Mouse (Mus musculus) WW6 (cell line): ENCODE measurements at regions not wholly inside any gene's neighbourhood (a gene's known extent, or its start where the extent isn't known, plus 50 kb on each side); places are given as distances from the start of the nearest gene placed in this dataset.

Experiments used
- DNase-seq: peaks from one replicate; pipeline ENCODE4 v3.0.0-alpha.2; 2013; ENCODE audit warnings: low read depth, low spot score

DNA sequence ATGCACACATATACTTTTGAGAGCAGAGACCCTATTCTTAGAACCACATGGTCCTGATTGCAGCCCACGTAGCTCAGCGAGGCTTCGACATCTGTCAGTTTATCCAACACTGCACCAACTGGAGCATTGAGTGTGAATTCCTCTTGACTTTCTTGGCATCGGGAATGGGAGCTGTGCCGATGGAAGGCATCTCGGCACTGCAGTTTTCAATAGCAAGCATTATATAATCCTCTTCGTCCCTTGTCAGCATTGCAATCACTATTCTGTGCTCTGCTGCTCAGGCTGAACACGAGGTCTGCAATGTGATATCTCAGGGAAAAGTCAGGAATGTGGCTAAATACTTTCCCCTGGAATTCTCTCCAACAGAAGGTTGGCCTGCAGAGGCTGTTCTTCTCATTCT, 224.6 kb downstream of the Lnpk start:
- no peak for DNase-seq

DNA sequence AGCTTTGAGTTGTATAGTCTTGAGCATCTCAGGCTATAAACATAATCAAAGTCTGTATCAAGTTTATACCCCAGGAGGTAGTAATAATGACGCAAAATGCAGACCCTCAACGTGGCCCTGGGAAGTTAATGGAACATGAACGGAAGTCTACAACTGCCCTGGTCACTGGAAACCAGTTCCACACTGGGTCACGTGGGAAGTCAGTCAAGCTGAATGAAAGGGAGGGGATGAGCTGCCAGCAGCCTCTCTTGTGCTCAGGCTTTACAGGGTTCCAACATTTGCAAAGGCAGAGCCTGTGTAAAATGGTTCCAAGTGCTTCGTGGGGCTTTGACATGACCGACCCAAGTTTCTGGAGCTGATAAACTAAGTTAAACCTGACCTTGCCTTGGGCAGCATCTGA, 229.4 kb downstream of the Lnpk start:
- no peak for DNase-seq

DNA sequence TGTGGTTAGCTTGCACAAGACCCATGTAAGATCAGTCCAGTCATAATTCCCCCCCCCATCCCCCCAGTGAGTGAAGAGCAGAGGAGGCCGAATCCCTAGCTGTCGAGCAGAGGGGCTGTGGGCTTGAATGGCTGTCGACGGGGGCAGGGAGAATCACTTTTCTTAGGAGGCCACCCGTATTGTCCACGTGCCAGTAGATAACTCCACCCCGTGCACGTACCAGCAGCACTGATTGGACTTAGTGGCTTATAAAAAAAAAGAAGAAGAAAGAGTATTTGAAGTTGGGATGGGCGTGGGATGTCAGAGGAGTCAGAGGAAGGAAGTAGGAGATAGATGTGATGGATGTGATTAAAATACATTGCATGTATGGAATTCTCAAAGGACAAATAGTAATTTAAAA, 272.9 kb downstream of the Lnpk start:
- no peak for DNase-seq

DNA sequence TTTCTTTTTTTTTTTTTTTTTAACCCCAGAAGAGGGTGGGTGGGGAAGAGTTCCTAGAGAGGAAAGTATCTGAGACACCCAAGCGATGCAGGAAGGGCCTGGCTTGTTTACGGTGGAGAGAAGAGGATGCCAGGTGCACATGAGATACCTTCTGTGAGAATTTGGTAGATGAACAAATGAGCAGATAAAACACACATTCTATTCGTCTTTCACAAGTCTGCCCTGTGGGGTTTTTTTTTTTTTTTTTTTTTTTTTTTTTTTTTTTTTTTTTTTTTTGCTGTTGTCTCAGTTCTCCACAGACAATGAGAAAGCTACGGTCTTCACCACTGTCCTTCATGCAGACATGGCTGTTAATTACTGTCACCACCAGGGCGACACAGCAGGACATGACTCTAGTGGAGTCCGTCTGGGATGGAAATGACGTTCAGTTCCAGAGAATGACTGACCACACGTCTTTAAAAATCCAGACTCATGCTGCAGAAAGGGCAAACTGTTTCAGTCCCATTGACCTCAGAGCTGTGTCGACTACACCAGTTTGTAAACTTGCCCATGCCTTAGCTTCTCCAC, 278.3 kb downstream of the Lnpk start:
- no peak for DNase-seq

DNA sequence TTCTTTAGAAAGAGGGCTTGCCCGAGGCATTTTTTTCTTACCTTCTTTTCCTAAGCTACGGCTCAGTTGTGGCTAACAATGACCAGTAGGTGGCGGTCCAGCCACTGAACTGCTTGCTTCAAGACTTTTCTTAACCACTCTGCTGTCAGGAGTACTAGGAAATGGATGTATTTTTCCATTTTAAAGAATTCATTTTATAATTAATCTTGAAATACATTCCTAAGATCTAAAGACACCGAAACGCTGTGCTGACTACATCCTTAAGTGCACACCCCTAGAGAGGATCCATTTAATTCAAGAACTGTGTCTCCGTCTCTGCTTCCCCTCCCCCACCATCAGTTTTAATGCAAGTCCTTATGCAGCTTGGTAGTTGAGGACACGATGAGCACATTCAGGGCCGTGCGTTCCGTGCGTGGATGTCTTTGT, 278.9 kb downstream of the Lnpk start:
- peak; percentile 22 for DNase-seq

DNA sequence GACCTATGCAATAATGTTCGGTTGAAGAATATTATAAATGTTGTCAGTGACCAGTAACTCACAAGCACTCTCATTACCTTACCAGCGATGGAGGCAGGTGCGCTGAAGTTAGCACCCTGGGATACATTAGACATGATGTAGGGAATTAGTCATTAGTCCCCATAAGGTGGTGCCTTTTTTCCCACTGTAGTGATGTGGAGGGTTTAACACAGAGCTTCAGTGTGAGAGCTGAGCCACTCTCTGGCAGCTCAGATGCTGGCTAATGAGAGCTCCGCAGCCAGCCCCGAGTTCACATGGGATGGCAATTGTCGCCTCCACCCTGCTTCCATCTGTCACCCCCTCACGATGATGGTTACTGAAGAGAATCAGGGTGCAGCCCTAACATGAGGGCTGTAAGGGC, 286.6 kb downstream of the Lnpk start:
- DNase-seq: no peak

- DNase-seq: no peak
These were observed 287.5 kb downstream of the Lnpk start for GRCm38 (mm10) chr2:74291416-74292396.

- DNase-seq: no peak
These were observed 293.6 kb downstream of the Lnpk start for GRCm38 (mm10) chr2:74285624-74286023.

DNA sequence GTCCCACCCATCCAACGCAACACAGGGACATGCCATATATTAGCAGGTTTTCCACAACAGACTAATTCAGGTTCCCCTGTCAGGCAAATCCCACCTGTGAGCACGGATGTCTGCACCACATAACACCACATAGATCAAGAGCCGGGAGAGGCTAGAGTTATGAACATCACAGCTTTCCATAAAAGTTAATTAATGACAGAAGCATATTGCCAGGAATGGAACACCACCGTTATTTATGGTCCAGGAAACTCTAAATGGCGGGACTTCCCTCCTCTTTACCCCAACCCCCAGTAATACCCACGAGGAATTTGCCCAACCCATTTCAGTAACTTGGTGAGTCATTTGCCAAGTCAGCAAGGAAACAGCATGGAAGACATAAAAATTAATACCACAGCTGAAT, 314.3 kb downstream of the Lnpk start:
- DNase-seq: no peak

DNA sequence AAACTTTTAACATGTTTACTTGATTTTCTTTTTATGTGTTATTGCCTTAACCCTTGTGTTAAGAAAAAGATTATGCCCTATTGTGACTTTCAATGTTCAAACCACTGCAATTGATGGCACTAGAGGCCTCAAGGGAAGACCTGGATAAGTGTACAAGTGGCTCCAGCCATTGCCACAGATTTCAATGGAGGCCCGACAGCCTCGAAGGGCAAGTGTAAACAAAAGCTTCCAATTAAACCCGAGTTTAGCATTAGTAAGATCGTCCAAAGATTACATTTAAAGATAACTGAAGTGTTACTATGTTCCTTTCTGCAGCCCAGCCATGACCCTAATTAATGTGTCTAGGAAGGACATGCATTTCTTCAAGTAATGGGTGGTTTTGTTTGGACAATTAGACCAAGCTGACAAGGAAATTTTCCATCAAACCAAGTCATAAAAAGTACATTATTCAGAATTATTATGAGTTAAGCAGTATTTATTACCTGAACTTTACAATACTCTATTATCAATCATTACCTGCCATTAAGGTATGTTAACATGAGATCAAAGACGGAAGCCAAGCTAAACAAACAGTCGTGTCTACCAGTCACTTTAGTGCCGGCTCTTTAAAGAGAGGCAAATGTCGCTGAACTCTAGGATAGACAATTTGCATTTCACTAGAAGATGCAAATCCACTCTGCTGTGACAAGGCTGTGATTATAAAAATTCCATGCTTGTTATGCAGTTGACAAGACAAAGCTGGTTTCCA, 322.0 kb downstream of the Lnpk start:
- no peak for DNase-seq

GRCm38 (mm10) chr2:74247521-74247920, 331.7 kb downstream of the Lnpk start:
- DNase-seq: no peak

DNA sequence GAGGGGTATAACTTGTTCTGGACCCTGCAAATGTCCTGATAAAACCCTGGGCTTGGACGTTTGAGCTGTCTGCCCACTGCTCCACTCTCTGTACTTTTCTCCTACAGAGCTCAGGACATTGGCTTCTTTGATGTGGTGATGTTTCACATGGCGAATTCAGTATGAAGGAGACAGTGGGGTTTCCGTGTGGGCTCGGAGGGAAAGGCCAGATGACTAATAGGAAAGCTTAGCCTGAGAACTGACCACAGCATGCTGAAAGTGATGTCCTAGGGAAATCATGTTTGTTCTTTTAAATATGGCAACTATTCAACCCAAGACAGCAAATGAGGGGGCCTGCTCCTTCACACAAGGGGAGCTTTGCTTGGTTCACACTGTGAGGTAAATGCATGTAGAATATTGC, 332.6 kb downstream of the Lnpk start:
- no peak for DNase-seq

DNA sequence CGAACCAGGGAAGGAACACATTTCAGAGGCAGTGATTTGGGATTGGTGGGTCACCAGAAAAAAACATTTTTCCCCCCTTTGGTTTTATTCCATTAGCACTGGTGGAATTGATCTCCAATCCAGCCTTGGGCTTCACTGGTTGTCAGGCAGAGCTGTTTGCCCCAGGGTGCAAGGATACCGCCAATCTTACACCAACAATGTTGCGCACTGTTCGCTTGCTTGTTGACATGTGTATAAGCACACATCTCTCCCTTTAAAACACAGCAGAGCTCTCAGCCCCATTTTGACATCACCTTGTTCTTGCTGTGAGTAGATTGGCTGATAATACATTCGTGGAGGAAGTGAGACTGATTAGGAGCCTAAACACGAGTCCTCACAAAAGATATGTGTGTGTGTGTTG, 333.1 kb upstream of the Atp5g3 start:
- no peak for DNase-seq

DNA sequence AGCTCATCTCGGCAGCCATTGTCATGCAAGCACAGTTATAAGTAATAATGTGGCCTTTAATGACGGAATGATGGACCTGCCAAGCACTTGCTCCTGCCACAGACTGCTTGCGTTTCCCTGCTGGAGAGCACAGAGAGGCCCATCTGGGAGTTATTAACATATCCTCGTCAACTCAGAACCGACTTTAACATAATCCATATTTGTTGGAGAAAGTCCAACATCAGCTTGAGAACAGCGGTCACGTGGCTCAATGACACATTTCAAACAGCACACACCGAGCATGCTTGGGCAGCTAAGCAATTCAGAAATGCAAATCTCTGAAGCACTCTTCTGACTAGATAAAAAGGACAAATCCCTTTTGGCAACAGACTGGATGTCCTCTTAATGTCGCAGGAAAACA, 332.7 kb upstream of the Atp5g3 start:
- no peak for DNase-seq

GRCm38 (mm10) chr2:74239586-74239985, 328.5 kb upstream of the Atp5g3 start:
- no peak for DNase-seq

- no peak for DNase-seq
These were observed 306.3 kb upstream of the Atp5g3 start for GRCm38 (mm10) chr2:74217437-74217836.

DNA sequence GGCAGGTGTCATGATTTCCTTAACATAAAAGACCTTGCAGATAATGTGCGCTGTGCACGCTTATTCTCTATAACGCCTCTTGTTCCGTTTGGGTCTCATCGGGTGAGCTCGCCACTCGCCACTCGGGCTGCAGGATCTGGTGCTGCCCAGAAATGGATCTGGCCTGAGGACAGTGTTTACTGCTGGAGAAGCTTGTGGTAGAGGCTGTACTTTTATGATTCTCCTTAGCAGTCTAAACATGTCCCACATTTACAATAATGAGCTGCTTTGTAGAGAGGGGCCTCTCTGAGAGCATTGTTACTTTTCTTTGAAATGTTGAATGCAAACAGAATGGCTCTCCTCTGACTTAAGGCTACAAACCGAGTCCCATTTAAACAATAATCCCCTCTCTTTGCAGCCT, 299.1 kb upstream of the Atp5g3 start:
- DNase-seq: no peak

GRCm38 (mm10) chr2:74209421-74209917, 298.3 kb upstream of the Atp5g3 start:
- no peak for DNase-seq

GRCm38 (mm10) chr2:74207440-74207839, 296.3 kb upstream of the Atp5g3 start:
- DNase-seq: no peak

DNA sequence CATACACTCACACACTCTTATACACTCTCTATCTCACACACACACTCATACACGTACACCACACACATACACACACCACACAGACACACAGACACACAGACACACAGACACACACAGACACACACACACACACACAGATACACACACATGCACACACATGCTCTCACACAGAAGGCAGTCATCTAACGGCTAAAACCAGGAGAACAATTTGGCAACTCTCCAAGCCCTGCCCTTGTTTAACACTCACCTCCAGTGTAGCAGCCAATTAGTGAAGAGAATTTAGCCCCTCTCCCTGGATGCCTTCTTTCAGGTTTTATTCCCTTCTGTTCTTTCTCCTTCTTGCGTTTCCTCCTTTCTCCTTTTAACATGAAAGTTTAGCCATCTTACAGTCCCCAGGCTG, 291.6 kb upstream of the Atp5g3 start:
- DNase-seq: no peak

- DNase-seq: no peak
These were observed 290.6 kb upstream of the Atp5g3 start for GRCm38 (mm10) chr2:74201608-74202323.

- no peak for DNase-seq
These were observed 288.4 kb upstream of the Atp5g3 start for GRCm38 (mm10) chr2:74199550-74199949.
